Mouse (Mus musculus): ENCODE measurements around the gene Capzb.
A peak's percentile ranks its signal among the peaks of the same experiment; 100 is the strongest.

Gene Capzb

GRCm38 (mm10) chr4:139179731-139180625, 12.7 kb upstream of the Capzb start:
- DNase-seq (ENCODE audit: low read depth, low spot score) = no peak

DNA sequence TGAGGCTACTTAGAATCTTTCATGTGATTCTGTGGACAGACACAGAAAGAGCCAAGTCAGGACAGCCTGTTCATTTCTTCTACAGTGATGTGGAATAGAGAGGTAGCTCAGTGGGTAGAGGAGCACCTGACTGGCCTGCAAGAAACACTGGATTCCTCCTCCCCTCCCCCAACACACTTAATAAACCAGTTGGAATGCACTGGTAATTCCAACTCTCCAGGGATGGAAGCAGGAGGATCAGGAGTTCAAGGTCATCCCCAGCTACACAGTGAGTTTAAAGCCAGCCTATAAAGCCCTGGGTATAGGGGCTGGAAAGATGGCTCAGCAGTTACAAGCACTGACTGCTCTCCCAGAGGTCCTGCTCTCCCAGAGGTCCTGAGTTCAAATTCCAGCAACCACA, 10.2 kb upstream of the Capzb start:
- DNase-seq (ENCODE audit: low read depth, low spot score) = no peak

DNA sequence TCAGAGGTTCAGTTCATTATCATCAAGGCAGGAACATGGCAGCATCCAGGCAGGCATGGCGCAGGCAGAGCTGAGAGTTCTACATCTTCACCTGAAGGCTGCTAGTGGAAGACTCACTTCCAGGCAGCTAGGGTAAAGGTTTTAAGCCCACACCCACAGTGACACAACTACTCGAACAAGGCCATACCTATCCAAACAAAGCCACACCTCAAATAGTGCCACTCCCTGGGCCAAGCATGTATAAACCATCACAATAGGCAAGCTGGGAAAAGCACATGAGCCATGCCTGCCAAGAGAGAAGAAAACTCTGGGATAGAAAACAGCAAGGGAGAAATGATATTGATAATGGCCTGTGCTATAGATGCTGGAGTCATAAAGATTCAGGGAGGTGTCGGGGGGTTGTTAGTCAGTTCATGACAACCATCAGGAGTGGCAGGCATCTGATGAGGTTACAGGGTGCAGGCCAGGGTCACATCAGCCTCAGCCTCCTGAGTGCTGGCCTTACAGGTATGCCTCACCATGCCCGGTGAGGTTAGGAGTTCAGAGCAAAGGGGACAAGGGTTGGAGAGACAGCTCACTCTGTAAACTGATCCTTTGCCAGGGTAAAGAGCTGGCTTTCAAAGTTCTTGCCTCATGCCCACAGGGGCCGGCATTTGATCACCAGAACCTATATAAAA, 6.8 kb upstream of the Capzb start:
- no peak for DNase-seq (ENCODE audit: low read depth, low spot score)

DNA sequence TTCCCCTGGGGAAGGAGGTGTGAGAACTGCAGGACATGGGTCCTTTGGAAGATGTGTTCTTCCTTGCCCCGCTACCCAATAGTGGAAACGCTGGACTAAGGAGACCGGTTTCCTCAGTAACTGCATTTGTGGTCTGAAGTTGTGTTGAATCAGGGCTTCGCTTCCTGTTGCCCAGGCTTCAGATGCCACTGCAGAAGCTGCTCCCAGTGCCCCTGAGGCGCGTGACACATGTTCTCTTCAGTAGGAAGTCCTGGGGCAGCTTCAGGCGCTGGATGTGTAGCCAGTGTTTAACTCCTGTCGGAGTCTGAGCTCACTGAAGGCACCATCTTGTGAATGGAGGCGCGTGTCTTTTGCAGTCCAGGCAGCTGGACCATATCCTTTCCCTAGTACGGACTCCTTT, 4.8 kb upstream of the Capzb start:
- DNase-seq (ENCODE audit: low read depth, low spot score) = no peak

DNA sequence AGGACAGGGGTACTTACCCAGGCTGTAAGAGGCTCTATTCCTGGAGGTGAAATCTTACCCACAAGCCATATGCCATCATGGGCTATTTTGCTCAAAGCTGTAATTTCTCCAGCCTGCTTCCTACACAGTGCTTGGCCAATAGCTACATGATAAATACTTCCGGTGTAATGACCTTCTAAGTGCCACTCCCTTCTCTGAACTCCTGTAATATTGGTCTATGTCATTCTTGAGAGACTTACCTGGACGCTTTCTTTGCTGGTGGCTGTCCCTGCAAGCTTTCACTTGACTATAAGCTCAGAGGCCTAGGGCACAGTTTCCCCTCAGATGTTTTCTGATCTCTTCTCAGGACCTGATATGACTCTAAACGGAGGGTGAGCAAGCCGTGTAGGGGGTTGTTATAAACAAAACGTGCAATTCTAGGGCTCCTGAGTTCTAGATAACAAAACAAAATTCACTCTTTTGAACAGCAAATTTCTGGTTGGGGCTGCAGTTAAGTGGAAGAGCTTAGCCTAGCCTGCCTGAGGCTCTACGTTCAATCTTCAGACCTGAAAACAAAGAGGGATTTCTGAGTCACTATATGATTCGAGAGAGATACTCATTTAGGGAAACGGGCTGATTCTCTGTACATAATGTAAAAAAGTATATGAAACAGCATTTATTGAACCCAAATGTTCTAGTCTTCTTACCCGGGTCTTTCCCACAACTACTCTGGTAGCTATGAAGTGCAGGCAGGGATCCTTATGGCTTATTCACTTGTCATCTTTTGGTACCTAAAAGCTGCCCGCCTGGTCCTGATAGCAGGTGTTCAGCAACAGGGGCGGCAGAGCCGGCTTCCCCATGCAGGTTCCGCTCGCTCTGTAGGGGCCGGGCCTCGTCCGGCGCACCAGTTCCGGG, 847 bp upstream of the Capzb start:
- no peak for DNase-seq (ENCODE audit: low read depth, low spot score)

DNA sequence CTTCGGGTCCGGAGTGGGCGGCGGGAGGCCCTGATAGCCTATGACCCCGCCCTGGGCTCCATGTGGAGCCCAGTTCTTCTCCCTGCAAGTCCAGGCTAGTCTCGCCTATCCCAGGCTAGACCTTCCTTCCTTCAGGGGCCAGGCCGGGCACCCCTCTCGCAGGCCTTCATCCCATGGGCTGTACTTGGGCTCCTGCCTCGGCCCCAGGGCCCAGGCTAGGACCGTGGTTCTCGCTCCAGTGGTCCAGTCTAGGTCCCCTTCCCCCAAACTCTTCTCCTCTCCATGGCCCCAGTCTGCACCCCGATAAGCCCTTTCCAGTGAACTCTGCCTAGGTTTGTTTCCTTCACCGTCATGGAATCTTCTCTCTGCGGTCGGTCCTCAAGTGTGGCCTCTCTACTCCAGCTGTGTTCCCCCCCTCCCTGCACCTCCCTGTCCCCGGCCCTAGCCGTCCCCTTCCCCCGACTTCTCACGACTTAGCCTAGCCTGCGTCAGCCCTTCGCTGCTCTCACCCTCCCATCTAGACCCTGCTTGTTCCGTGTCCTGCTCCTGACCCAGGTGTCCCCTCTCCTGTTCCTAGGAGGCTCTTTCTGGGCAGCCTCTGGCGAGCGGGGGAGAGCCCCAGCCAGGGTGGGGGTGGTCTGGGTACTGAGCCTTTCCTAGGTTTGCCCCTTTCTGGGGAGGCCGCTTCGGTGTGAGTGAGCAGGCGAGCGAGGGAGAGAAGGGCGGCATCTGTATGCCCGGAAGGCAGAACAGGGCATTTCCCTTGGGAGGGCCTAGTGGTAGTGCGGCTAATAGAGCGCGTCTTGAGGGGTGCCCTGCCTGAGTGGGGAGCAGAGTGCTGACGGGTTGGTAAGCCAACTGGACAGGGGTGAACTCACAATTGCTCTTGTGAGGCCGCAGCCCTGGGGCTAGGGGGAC, 736 bp downstream of the Capzb start:
- DNase-seq (ENCODE audit: low read depth, low spot score) = peak; percentile 24

DNA sequence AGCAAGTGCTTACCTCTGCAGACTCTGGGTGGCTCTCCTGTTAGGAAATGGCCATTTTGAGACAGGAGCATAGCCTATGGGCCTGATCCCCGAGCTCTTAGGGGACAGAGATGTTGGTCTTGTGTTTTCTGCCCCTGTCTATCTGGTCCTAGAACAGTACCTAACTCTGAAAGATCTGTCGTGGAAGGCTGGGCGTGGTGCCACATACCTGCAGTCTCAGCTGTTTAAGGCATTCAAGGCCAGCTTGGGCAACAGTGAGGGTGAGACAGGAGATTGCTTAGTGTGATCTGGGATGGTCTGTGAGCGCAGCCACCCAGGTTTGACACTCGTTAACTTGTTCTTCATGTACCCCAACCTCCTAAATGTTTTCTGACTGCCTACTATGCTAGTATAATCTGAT, 2.4 kb downstream of the Capzb start:
- DNase-seq (ENCODE audit: low read depth, low spot score) = no peak

- DNase-seq (ENCODE audit: low read depth, low spot score) = no peak
Observed at GRCm38 (mm10) chr4:139196464-139196863, 3.8 kb downstream of the Capzb start.

- DNase-seq (ENCODE audit: low read depth, low spot score) = no peak
Observed at GRCm38 (mm10) chr4:139196949-139197348, 4.2 kb downstream of the Capzb start.

DNA sequence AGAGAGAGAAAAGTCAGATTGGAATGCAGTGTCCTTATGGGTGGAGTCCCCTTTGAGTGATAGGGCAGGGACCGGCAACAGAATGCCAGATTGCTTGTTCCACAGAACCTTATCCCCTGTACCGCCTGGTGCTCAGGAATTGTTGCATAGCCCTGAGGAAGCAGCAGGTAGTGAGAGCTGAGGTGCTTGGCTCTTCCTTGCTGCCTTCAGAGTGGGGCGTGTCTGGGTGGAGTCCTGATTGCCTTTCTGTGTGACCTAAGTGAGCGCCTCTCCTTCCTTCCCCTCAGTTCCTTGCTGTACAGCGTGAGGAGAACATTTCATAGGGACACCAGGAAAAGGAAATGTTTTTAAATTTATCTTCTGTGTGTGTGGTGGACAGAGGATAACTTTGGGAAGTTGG, 4.8 kb downstream of the Capzb start:
- DNase-seq (ENCODE audit: low read depth, low spot score) = no peak

DNA sequence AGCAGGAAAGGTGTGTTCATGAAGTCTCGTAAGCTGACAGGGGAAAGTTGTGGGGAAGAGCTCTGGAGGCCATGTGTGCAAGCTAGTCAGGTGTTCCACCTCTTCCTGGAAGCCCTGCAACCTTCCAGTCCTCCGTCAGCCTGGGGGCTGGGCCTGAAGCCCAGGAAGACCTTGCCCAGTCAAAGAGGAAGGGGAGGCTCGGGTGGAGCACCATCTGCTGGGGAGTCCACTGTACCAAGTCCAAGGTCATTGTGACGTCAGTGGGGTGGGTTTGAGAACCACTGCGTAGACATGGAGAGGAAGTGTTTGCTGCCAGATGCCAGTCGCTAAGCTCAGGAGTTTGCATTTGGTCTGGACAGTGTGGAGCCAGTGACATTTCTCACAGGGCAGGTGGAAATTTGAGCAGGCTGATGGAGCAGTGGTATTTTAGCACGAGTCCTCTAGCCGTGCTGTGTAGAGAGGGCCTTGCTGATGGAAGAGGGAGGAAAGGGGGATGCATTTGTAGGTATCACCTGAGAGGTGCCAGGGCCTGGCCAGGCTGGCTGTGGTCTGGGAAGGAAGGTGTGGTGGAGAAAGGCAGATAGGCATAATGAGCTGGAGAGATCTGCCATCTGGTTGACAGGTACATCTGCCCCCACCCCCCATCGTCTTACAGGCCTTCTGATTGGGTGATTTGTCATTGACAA, 5.4 kb downstream of the Capzb start:
- DNase-seq (ENCODE audit: low read depth, low spot score) = no peak

- DNase-seq (ENCODE audit: low read depth, low spot score) = no peak
Observed at GRCm38 (mm10) chr4:139199126-139199525, 6.4 kb downstream of the Capzb start.

GRCm38 (mm10) chr4:139199703-139200340, 7.1 kb downstream of the Capzb start:
- DNase-seq (ENCODE audit: low read depth, low spot score) = no peak

DNA sequence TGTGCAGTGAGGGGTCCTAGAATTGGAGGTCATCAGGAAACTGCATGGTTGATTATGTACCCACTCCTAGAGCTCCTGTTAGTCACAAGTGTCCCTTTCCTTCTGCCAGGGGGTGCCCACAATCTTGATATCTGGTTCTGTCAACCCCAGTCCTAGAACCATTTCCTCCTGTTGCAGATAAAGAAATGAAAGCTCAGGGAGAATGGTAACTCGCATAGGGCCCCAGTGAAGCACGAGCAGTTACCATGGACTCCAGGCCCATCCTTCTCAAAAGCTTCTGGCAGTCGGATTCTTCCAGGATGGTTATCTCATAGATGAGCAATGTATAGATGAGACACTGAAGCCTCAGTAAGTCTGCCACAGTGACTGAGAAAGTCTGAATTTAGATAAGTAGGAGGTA, 8.2 kb downstream of the Capzb start:
- DNase-seq (ENCODE audit: low read depth, low spot score) = no peak

- no peak for DNase-seq (ENCODE audit: low read depth, low spot score)
Observed at GRCm38 (mm10) chr4:139202556-139202955, 9.9 kb downstream of the Capzb start.

- DNase-seq (ENCODE audit: low read depth, low spot score) = no peak
Observed at GRCm38 (mm10) chr4:139203381-139203780, 10.7 kb downstream of the Capzb start.

DNA sequence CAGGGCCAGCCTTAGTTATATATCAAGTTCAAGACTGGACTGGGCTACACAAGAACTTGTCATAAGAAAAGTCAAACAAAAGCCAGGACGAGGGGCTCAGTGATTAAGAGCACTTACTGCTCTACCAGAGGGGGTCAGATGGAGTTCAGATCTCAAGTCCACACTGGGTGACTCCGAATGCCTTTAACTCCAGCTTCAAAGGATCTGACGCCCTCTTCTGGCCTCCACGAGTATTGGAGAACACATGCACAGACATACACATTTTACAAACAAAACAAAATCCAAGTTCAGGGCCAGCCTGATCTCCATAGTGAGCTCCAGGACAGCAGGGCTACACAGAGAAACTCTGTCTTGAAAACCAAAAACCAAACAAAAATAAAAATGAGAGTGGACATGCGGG, 13.1 kb downstream of the Capzb start:
- DNase-seq (ENCODE audit: low read depth, low spot score) = no peak

DNA sequence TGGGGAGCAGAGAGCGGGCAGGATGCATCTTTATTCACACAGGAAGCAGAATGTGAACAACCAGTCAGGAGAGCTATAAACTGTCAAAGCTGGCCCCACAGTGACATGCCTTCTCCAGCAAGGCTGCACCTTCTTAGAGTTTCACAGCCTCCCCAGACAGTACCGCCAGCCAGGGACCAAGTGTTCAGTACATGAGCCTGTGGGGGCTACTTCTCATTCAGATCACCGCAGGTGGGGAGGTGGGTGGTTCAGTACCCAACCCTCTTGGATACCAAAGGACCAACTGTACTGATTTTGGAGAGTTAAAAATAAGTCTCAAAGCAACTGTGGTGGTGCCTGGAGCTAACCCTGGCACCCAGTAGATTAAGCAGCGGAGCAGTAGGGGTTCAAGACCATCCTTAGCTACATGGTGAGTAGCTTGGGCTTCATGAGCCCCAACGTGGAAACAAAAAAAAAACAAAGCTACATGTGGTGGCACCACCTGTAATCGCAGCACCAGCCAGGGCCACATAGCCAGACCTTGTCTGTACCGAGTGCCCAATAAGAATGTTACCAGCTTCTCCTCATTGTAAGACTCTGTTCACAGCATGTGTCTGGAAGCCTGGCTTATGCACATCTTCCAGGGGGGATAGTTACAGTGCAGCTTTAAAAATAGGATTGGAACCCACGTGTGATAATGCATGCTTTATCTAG, 13.8 kb downstream of the Capzb start:
- DNase-seq (ENCODE audit: low read depth, low spot score) = no peak

Data from c-Kit-negative CD71-positive TER-119-positive erythroid progenitor cells, embryonic 14.5 days (primary cell).